Mouse (Mus musculus) CD4-positive, CD25-positive, alpha-beta regulatory T cell, adult 9 weeks (primary cell): ENCODE results near the gene Adig. TPM values are rescaled to one million over a fixed set of nuclear protein-coding genes. Genes with fewer than 3 reads are reported as not detected.

Experiments
- polyA plus RNA-seq: library from polyadenylated mRNA; unstranded; fragments of 100-300 nt; shearing (Covaris generic); gene quantifications from one replicate; pipeline ENCODE4 v1.2.1, GENCODE M21; 2017

Gene Adig
- not detected for polyA plus RNA-seq

DNA sequence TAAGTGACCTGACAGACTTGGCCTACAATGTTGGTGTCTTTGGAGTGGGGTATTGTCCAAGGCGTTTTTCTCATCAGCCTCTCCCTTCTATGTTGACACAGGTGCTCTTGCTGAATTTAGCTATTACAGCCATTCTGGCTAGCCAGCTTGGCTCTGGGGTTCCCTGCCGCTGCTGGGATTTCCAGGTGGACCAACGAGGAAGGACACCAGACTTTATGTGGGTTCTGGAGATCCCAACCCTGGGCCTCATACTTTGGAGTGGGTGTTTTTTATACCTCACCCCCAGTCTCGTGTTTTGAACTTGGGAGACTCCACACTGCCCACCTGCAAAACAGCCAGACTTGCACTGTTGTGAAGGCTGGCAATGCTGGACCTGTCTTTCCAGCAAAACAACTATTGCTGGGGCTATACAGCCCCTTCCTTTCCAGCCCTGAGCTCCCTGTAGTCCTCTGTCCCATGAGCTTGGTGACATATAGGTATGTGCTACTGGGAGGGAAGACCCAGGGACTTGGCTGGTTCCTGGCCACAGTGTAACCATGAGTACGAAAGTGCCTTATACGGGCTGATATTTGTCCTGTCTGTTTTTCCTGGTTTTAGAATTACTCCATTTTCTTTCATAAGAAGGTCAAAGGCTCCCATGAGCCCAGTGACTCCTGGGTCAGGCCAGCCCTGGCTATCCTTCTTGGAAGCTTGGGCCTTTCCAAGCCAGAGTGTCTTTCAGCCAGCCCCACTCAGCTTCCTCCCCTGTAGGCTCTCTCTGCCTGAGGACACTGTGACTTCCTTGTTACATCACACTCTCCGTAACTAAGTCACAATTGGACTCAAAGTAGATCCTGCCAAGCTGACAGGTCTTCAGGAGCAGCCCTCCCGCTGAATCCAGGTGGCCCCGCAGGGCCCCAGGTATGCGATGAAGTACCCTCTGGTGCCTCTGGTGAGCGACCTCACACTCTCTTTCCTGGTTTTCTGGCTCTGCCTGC is at the start of gene Adig:
Gene Adig (plus strand): TSS at position 777 of the 977 bp plus-strand sequence.

DNA sequence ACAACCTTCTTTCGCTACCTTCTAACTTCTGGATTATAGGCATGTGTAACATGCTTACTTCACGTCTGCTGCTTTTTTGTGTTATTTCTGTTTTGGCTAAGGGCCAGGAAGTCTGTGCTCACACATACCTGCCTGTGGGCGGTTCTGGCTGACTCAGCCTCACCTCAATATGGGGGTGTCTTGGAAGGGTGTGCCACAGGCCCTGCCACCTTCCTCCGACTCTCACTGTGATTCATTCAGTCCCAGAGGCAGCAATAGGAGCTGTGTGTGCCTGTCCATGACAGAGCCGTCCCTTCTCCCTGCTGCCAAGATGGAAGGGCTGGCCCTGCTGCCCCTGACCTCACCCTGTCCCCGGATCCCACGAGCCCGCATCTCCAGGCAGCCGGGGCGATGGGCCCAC is 10.1 kb downstream of the Adig start, which contains the start of gene Arhgap40:
Gene Arhgap40 (plus strand): TSS at position 269 of the 400 bp plus-strand sequence.

Other genes with a start within 250 kb of the Adig start
- not detected for gene Bpi, start 244.5 kb upstream of the Adig start, polyA plus RNA-seq
- 1.2 TPM for gene Lbp, start 196.1 kb upstream of the Adig start, polyA plus RNA-seq
- not detected for gene Snhg11, start 127.0 kb upstream of the Adig start, polyA plus RNA-seq
- 6.4 TPM for gene Ralgapb, start 92.8 kb upstream of the Adig start, polyA plus RNA-seq
- not detected for gene Arhgap40, start 10.2 kb downstream of the Adig start, polyA plus RNA-seq
- gene Slc32a1, start 108.2 kb downstream of the Adig start, polyA plus RNA-seq, result not detected
- gene Actr5, start 122.3 kb downstream of the Adig start, polyA plus RNA-seq, result 1.6 TPM
- 35.3 TPM for gene Ppp1r16b, start 162.8 kb downstream of the Adig start, polyA plus RNA-seq